Mouse (Mus musculus): ENCODE measurements around the gene AF067063. TPM values are rescaled to one million over a fixed set of nuclear protein-coding genes. Genes with fewer than 3 reads are reported as not detected.

AF067063 gene
- total RNA-seq, 2 experiments from 2014 or later, result not detected

Other genes starting within 250 kb of the AF067063 start
- gene Ccl28, start 206.4 kb downstream of the AF067063 start, total RNA-seq (2021), result under 1 TPM; 0.24 to 0.38 TPM
- gene Hmgcs1, start 139.8 kb downstream of the AF067063 start, total RNA-seq (2021), result 10 to 100 TPM; 30.7 to 30.9 TPM
- gene Nim1k, start 74.3 kb downstream of the AF067063 start, total RNA-seq (2021), result 1 to 10 TPM; 1.1 to 1.3 TPM
- gene Zfp131, start 39.3 kb downstream of the AF067063 start, total RNA-seq (2021), result 10 to 100 TPM; 17.4 to 18.4 TPM
- gene D13Ertd608e, start 5.8 kb upstream of the AF067063 start, total RNA-seq (2021), result not detected
- not detected for gene Tcstv1, start 64.6 kb upstream of the AF067063 start, total RNA-seq (2021)
- not detected for gene Gm21761, start 99.1 kb upstream of the AF067063 start, total RNA-seq (2021)
- gene B020031M17Rik, start 120.6 kb upstream of the AF067063 start, total RNA-seq (2021), result not detected
- gene Gm36079, start 196.8 kb upstream of the AF067063 start, total RNA-seq (2021), result not detected
- under 1 TPM in 1 of 2 experiments, not detected in 1; 0.16 TPM for gene Gm21188, start 222.0 kb upstream of the AF067063 start, total RNA-seq (2021)

Measured in gastrocnemius, postnatal 25 days (tissue).